Mouse (Mus musculus) embryonic facial prominence, embryonic 10.5 days (tissue): ENCODE data around the gene Yaf2. TPM values are rescaled to one million over a fixed set of nuclear protein-coding genes. Genes with fewer than 3 reads are reported as not detected.

Experiments
- polyA plus RNA-seq: library from polyadenylated mRNA; unstranded; fragments of >200 nt; fragmentation: Nextera tagmentation; extraction: Ambion mirVana; gene quantifications from 2 replicates; pipeline ENCODE4 v1.2.1, GENCODE M21; 2016

The Yaf2 gene
- polyA plus RNA-seq, 1 experiment from 2014 or later, result 104 TPM

Other genes with a start within 250 kb of the Yaf2 start
- 18.8 and 21.1 TPM in 2 replicates for gene Gxylt1, start 61.8 kb downstream of the Yaf2 start, polyA plus RNA-seq
- 157 and 158 TPM in 2 replicates for gene Zcrb1, start 61.4 kb upstream of the Yaf2 start, polyA plus RNA-seq
- 93.3 and 103 TPM in 2 replicates for gene Pphln1, start 61.4 kb upstream of the Yaf2 start, polyA plus RNA-seq